Mouse (Mus musculus): ENCODE measurements around the gene Gm8332. TPM values are rescaled to one million over a fixed set of nuclear protein-coding genes. Genes with fewer than 3 reads are reported as not detected.

Gm8332 gene
- not detected in 2 replicates for polyA plus RNA-seq (2012)

GRCm38 (mm10) chr12:88250000-88250399, at the start of gene Gm8332:
Gene Gm8332, minus strand, starts transcription at chr12:88250100.

GRCm38 (mm10) chr12:88274400-88274799, 24.5 kb upstream of the Gm8332 start, which contains the start of gene Gm5662:
Gene Gm5662, minus strand, starts transcription at chr12:88274500.

Other genes with a start within 250 kb of the Gm8332 start
- gene Gm2075, start 238.3 kb downstream of the Gm8332 start, polyA plus RNA-seq (2012), result not detected in 2 replicates
- not detected in 2 replicates for gene Gm6803, start 231.3 kb downstream of the Gm8332 start, polyA plus RNA-seq (2012)
- not detected in 2 replicates for gene Gm2056, start 223.1 kb downstream of the Gm8332 start, polyA plus RNA-seq (2012)
- gene Gm16368, start 166.4 kb downstream of the Gm8332 start, polyA plus RNA-seq (2012), result not detected in 2 replicates
- not detected in 2 replicates for gene Gm10436, start 68.0 kb downstream of the Gm8332 start, polyA plus RNA-seq (2012)
- not detected in 2 replicates for gene Gm5662, start 24.4 kb upstream of the Gm8332 start, polyA plus RNA-seq (2012)
- gene Gm5039, start 73.9 kb upstream of the Gm8332 start, polyA plus RNA-seq (2012), result not detected in 2 replicates
- gene Adck1, start 110.5 kb upstream of the Gm8332 start, polyA plus RNA-seq (2012), result 8.5 and 9.8 TPM in 2 replicates